Mouse (Mus musculus) brain, embryonic 14.5 days (tissue): Measurements from ENCODE around the gene Copg2.

Experiments used
- CTCF ChIP-seq: fragments of 200-500 bp; IDR thresholded peaks from 2 replicates; pipeline ENCODE4 v1.5.1; 2012; ENCODE audit warnings: inconsistent platforms, mild to moderate bottlenecking, moderate library complexity, borderline replicate concordance; ENCODE audit not compliant: insufficient read depth, insufficient read length; ENCODE audit errors: extremely low read depth
- POLR2A ChIP-seq: fragments of 200-500 bp; IDR thresholded peaks from 2 replicates; pipeline ENCODE4 v1.6.1; 2012; ENCODE audit warnings: mild to moderate bottlenecking, inconsistent platforms, borderline replicate concordance; ENCODE audit not compliant: poor library complexity, insufficient read depth, insufficient read length, severe bottlenecking; ENCODE audit errors: extremely low read depth

DNA sequence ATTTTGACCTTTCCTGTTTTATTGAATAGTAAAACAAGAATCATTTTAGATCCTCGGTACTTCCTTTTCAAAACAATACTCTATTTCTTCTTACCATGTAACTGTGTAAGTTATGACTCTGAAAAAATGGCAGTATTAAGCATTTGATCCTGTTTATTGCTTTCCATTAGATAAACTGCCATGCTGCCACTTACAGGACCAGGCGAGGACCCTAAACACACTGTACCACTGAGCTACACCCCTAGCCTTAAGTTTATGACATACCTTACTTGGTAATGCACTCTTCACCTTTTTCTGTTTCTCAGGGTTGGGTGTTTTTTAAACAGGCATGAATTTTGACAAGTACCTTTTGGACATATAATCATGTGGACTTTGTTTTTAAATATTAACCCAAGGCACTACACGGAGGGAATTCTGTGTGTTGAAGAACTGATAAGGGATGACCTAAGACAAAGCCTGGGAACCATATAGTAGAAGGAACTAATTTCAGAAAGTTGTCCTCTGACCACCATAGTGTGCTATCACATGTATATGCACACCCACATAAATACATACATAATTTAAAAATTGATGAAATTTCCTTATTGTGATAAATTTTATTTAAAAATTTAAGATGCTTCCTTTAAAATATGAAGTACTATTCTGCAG lies 31.4 kb downstream of the Copg2 start:
- TF ChIP-seq CTCF (no peak), POLR2A (no peak)
